Mouse (Mus musculus): ENCODE data around the gene Acly.

DNA sequence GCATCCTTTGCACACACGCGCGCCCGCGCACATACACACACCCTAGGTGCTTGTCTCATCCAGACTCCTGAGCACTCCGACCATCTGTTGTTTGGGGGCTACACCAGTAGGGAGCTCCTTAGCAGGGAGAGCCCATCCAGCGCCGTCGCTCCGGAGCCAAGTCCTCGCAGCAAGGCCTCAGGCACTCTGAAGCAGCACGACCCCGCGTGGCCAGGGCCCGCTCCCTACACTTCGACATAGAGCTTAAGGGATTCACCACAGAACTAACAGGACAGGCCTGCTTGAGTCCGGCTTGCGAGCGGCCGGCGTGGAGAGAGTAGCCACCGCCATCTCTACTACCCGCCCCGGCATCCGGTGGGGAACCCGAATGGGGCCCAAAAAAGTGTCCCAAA, 738 bp downstream of the Acly start:
- TF ChIP-seq POU5F1 (IDR thresholded peaks at IDR 0.05; ENCODE audit: borderline replicate concordance, low read length): no peak
- TF ChIP-seq CTCF (conservative IDR thresholded peaks at IDR 0.05; ENCODE audit: low read length): no peak
- TF ChIP-seq NANOG (IDR thresholded peaks at IDR 0.05; ENCODE audit: borderline replicate concordance, low read length): no peak
